Mouse (Mus musculus): ENCODE data around the gene Olfr1299. TPM values are rescaled to one million over a fixed set of nuclear protein-coding genes. Genes with fewer than 3 reads are reported as not detected.

Gene Olfr1299
- not detected in 2 replicates for polyA plus RNA-seq (2015; fragmentation: Nextera tagmentation; extraction: Ambion mirVana)

DNA sequence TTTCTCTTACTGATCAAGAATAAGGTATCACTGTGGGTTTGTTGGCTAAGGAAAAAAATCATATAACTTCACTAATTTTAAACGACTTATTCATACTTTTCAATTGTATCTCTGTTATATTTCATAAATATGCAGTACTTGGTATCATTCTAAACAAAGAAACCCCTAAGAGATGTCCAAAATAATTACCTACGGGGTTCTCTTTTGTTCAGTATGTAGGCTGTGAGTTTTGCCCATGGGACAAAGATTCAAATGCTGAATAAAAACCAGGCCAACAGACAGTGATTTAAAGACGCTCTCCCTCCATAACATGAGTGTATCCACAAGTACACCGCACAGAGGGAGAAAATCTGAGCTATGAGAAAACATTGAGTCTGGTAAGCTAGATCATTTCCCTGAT lies at the start of gene Olfr1299:
Gene Olfr1299, plus strand, starts transcription at position 301 of the 400 bp plus-strand sequence.
- Histone ChIP-seq H3K4me1 (replicated peaks) (no peaks in the 10 kb centered on the region), H3K9ac (no peak within 1 kb of the TSS), H3K36me3 (no peaks in the 10 kb centered on the region), H3K27me3 (no peaks in the 10 kb centered on the region), H3K27ac (no peak within 1 kb of the TSS), H3K9me3 (no peaks in the 10 kb centered on the region), H3K4me2 (no peak within 1 kb of the TSS), H3K4me3 (no peak within 1 kb of the TSS)
- 77% methylated on average over 4 of the region's 4 CpGs for WGBS
- ATAC-seq (ENCODE audit: low FRiP score) = no peak

GRCm38 (mm10) chr2:111626397-111626796 lies 34.8 kb upstream of the Olfr1299 start, which contains the start of gene Olfr1297:
Olfr1297 (minus strand) TSS chr2:111626497.
- H3K4me1 ChIP-seq (replicated peaks) = no peaks in the 10 kb centered on the region
- no peak for ATAC-seq (ENCODE audit: low FRiP score)
- no peaks in the 10 kb centered on the region for H3K36me3 ChIP-seq
- H3K9ac ChIP-seq = no peak within 1 kb of the TSS
- H3K4me2 ChIP-seq = no peak within 1 kb of the TSS
- H3K27me3 ChIP-seq = no peaks in the 10 kb centered on the region
- WGBS = 75% methylated on average over 1 of the region's 1 CpGs
- no peaks in the 10 kb centered on the region for H3K9me3 ChIP-seq
- H3K4me3 ChIP-seq = no peak within 1 kb of the TSS
- no peak within 1 kb of the TSS for H3K27ac ChIP-seq

- ATAC-seq (ENCODE audit: low FRiP score) = no peak
- H3K36me3 ChIP-seq = no peaks in the 10 kb centered on the region
- H3K9me3 ChIP-seq = no peaks in the 10 kb centered on the region
- H3K27me3 ChIP-seq = no peaks in the 10 kb centered on the region
- H3K4me1 ChIP-seq (replicated peaks) = no peaks in the 10 kb centered on the region
- no peak within 1 kb of the TSS for H3K4me2 ChIP-seq
- H3K9ac ChIP-seq = no peak within 1 kb of the TSS
- no peak within 1 kb of the TSS for H3K4me3 ChIP-seq
- WGBS = 89% methylated on average over 1 of the region's 1 CpGs
- H3K27ac ChIP-seq = no peak within 1 kb of the TSS
Observed at GRCm38 (mm10) chr2:111649101-111649500, 12.1 kb upstream of the Olfr1299 start, which contains the start of gene Olfr1298. Olfr1298 (minus strand) TSS chr2:111649201.

Other genes with a start within 250 kb of the Olfr1299 start
- gene Olfr1286, start 238.3 kb upstream of the Olfr1299 start, polyA plus RNA-seq (2015; fragmentation: Nextera tagmentation; extraction: Ambion mirVana) = not detected in 2 replicates
- gene Olfr1287, start 212.3 kb upstream of the Olfr1299 start, polyA plus RNA-seq (2015; fragmentation: Nextera tagmentation; extraction: Ambion mirVana) = not detected in 2 replicates
- gene Olfr1288, start 187.3 kb upstream of the Olfr1299 start, polyA plus RNA-seq (2015; fragmentation: Nextera tagmentation; extraction: Ambion mirVana) = not detected in 2 replicates
- gene Olfr1289, start 180.6 kb upstream of the Olfr1299 start, polyA plus RNA-seq (2015; fragmentation: Nextera tagmentation; extraction: Ambion mirVana) = not detected in 2 replicates
- gene Olfr1290, start 167.6 kb upstream of the Olfr1299 start, polyA plus RNA-seq (2015; fragmentation: Nextera tagmentation; extraction: Ambion mirVana) = not detected in 2 replicates
- gene Olfr1291-ps1, start 164.2 kb upstream of the Olfr1299 start, polyA plus RNA-seq (2015; fragmentation: Nextera tagmentation; extraction: Ambion mirVana) = not detected in 2 replicates
- not detected in 2 replicates for gene Olfr1293-ps, start 136.2 kb upstream of the Olfr1299 start, polyA plus RNA-seq (2015; fragmentation: Nextera tagmentation; extraction: Ambion mirVana)
- gene Olfr1294, start 121.1 kb upstream of the Olfr1299 start, polyA plus RNA-seq (2015; fragmentation: Nextera tagmentation; extraction: Ambion mirVana) = not detected in 2 replicates
- gene Olfr1295, start 91.7 kb upstream of the Olfr1299 start, polyA plus RNA-seq (2015; fragmentation: Nextera tagmentation; extraction: Ambion mirVana) = not detected in 2 replicates
- gene Olfr1297, start 34.9 kb upstream of the Olfr1299 start, polyA plus RNA-seq (2015; fragmentation: Nextera tagmentation; extraction: Ambion mirVana) = not detected in 2 replicates
- not detected in 2 replicates for gene Olfr1298, start 12.2 kb upstream of the Olfr1299 start, polyA plus RNA-seq (2015; fragmentation: Nextera tagmentation; extraction: Ambion mirVana)
- not detected in 2 replicates for gene Olfr1301, start 89.6 kb downstream of the Olfr1299 start, polyA plus RNA-seq (2015; fragmentation: Nextera tagmentation; extraction: Ambion mirVana)
- not detected in 2 replicates for gene Olfr1302, start 116.0 kb downstream of the Olfr1299 start, polyA plus RNA-seq (2015; fragmentation: Nextera tagmentation; extraction: Ambion mirVana)
- gene Olfr1303, start 158.9 kb downstream of the Olfr1299 start, polyA plus RNA-seq (2015; fragmentation: Nextera tagmentation; extraction: Ambion mirVana) = not detected in 2 replicates
- gene Olfr1305, start 215.7 kb downstream of the Olfr1299 start, polyA plus RNA-seq (2015; fragmentation: Nextera tagmentation; extraction: Ambion mirVana) = not detected in 2 replicates

Measured in hindbrain, embryonic 13.5 days (tissue).